Mouse (Mus musculus): ENCODE measurements around the gene Matk.
"Not testable (repeated sequence)": the region's sequence is repeated elsewhere in the genome, so short reads cannot be mapped to it uniquely, and the experiment has no call there.

Gene Matk

DNA sequence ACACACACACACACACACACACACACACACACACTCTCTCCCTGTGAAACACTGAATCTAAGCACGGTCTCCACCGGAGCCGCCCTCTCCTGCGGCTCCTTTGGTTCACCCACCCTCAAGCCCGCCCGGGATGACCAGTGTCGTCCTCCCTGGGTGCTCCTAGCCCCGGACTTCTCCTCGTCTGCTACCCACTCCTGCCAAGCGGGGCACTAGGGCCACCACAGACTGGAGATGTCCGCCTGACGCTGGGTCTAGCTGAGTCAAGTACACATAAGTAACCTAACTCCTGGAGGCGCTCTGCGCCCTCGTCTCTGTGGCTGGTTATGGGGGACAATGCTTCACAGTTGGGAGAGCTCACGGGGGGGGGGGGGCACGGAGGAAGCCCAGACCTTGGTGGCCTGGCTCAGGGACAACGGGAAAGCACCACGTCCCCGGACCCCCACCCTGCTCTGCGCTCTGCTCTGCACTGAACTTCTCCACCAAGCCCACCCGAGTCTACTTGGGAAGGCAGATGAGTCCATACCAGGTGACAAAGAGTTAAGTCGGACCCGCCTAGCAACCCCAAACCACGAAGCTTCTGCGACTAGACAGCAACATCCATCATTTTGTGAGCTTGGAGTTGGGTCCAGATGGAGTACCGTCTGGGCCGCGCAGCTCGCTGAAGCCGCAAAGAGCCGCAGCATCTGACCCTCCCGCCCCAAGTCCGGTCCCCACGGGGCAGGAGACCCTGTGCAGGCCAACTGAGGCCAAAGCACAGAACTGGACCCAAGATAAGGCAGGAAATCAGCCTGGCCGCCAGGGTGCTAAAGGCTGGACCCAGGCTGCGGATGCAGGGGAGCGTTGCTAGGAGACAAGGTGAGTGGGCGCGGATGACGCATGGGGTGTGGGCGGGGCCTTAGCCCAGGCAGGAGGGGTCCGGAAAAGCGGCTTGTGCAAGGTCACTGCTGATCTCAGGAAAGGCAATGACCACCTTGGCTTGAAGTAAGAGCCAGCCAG lies at the start of gene Matk:
Matk (plus strand) TSS at position 512 of the 996 bp plus-strand sequence.
- in situ Hi-C loops (cut with MboI; ENCODE audit: low sequenced_read_pairs), result no loop called here

DNA sequence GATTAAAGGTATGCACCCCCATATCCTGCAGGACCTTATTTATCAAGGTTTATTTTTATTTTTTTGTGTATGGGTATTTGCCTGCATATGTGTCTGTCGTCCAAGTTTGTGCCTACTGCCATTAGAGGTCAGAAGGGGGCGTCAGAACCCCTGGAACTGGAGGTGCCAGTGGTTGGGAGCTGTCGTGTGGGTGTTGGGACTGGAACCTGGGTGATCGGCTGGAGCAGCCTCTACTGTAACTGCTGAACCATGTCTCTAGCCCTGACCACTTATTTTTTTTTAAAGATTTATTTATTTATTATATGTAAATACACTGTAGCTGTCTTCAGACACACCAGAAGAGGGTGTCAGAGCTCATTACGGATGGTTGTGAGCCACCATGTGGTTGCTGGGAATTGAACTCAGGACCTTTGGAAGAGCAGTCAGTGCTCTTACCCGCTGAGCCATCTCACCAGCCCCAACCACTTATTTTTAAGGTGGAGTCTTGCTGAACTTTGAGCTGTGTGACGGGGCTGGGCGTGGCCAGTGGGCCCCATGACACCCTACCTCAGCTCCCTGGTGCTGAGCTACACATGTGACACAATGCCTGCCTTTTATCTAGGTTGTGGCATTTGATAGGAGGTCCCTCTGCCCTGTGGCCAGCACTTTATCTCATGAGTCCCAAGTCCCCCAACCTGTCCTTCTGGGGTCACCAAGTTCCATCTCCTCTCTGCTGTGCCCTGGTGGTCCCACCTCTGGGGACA lies 49.6 kb upstream of the Matk start:
- in situ Hi-C loops (cut with MboI; ENCODE audit: low sequenced_read_pairs), result no loop called here

DNA sequence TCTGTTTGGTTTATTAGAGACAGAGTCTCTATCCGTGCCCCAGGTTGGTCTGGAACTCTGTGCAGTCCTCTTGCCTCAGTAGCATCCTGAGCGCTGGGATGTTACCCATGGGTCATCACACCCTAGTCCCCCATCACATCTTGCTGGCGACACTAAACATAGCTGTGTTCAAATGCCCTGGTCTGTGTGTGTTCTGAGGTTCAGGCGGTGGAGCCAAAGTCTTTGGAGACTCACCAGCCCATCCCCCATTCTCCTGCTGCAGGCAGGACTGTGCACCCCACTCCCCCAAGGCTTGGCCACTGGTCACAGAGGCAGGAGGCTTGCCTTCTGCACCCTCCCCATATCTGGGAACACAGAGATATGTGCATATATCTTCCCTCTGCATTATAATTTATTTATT lies 48.6 kb upstream of the Matk start:
- in situ Hi-C loops (cut with MboI; ENCODE audit: low sequenced_read_pairs), result no loop called here

GRCm38 (mm10) chr10:81210154-81210553 lies 42.6 kb upstream of the Matk start:
- in situ Hi-C loops (cut with MboI; ENCODE audit: low sequenced_read_pairs), result no loop called here

GRCm38 (mm10) chr10:81216260-81216659 lies 36.5 kb upstream of the Matk start:
- in situ Hi-C loops (cut with MboI; ENCODE audit: low sequenced_read_pairs), result no loop called here

- in situ Hi-C loops (cut with MboI; ENCODE audit: low sequenced_read_pairs), result no loop called here
Observed at GRCm38 (mm10) chr10:81216810-81217209, 35.9 kb upstream of the Matk start.

- in situ Hi-C loops (cut with MboI; ENCODE audit: low sequenced_read_pairs), result not testable (repeated sequence)
Observed at GRCm38 (mm10) chr10:81217267-81217666, 35.5 kb upstream of the Matk start.

- in situ Hi-C loops (cut with MboI; ENCODE audit: low sequenced_read_pairs), result no loop called here
Observed at GRCm38 (mm10) chr10:81217964-81218363, 34.8 kb upstream of the Matk start.

DNA sequence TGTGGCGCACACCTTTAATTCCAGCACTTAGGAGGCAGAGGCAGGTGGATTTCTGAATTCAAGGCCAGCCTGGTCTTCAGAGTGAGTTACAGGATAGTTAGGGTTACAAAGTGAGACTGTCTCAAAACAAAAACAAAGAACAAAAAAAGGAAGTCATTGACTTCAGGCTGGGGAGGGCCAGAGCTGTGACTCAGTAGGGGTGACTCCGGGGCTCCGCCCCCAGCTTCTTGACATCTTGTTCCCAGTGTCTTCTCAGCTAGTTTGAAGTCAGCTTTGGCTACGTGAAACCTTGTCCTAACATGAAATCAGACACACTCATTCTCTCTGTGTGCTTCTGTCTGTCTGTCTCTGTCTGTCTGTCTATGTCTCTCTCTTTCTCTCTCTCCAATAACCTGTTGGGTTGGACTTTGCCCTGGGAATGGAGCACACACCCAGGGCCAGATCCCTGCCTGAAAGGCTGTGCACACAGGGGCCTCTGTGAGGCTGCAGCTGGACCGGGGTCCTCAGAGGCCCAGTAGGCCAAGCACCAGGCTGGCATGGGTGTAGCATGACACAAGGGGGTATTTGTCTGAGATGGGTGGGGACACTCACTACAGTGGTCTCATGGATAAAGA lies 31.2 kb upstream of the Matk start:
- in situ Hi-C loops (cut with MboI; ENCODE audit: low sequenced_read_pairs), result no loop called here

GRCm38 (mm10) chr10:81223731-81224130 lies 29.0 kb upstream of the Matk start:
- in situ Hi-C loops (cut with MboI; ENCODE audit: low sequenced_read_pairs), result not testable (repeated sequence)

GRCm38 (mm10) chr10:81229735-81230437 lies 22.8 kb upstream of the Matk start:
- in situ Hi-C loops (cut with MboI; ENCODE audit: low sequenced_read_pairs), result no loop called here

GRCm38 (mm10) chr10:81230438-81231332 lies 22.1 kb upstream of the Matk start, which contains the start of gene Atcay:
Gene Atcay (minus strand): TSS chr10:81230833.
- in situ Hi-C loops (cut with MboI; ENCODE audit: low sequenced_read_pairs), result no loop called here

DNA sequence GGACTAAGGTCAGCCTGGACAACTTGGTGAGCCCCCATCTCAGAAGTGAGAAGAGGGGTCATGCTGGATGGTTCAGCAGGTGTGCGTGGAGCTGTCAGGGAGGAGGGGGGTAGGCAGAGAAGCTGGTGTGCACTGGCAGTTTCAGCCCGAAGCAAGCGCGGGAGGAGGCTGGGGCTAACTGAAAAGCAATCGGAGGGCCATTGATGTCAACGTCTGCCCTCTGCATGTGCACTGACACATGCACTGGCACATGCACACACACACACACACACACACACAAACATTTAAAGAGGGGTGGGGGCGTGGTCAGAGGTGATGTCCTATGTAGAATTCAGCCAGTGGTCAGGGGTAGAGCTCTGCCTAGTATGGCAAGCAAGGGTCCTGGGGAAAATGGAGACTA lies 21.3 kb upstream of the Matk start:
- in situ Hi-C loops (cut with MboI; ENCODE audit: low sequenced_read_pairs), result no loop called here

GRCm38 (mm10) chr10:81232580-81233225 lies 20.0 kb upstream of the Matk start, which contains the start of gene Zfr2:
Gene Zfr2 (plus strand): TSS chr10:81233155.
- in situ Hi-C loops (cut with MboI; ENCODE audit: low sequenced_read_pairs), result no loop called here

- in situ Hi-C loops (cut with MboI; ENCODE audit: low sequenced_read_pairs), result no loop called here
Observed at GRCm38 (mm10) chr10:81233226-81233585, 19.5 kb upstream of the Matk start.

GRCm38 (mm10) chr10:81234206-81234605 lies 18.5 kb upstream of the Matk start:
- in situ Hi-C loops (cut with MboI; ENCODE audit: low sequenced_read_pairs), result no loop called here

GRCm38 (mm10) chr10:81236471-81237268 lies 16.1 kb upstream of the Matk start:
- in situ Hi-C loops (cut with MboI; ENCODE audit: low sequenced_read_pairs), result no loop called here

GRCm38 (mm10) chr10:81238618-81239017 lies 14.1 kb upstream of the Matk start:
- in situ Hi-C loops (cut with MboI; ENCODE audit: low sequenced_read_pairs), result no loop called here
